Mouse (Mus musculus) adipocyte (in vitro differentiated cells): ENCODE measurements around the gene Epb41l2.

Experiments
- DNase-seq: peaks from one replicate; pipeline ENCODE4 v3.0.0-alpha.2; 2016; ENCODE audit warnings: low spot score

The Epb41l2 gene

GRCm38 (mm10) chr10:25400076-25400475 lies 40.5 kb downstream of the Epb41l2 start:
- DNase-seq: peak; percentile 43

GRCm38 (mm10) chr10:25400646-25401045 lies 41.0 kb downstream of the Epb41l2 start:
- DNase-seq: no peak

GRCm38 (mm10) chr10:25401356-25401755 lies 41.8 kb downstream of the Epb41l2 start:
- DNase-seq: no peak

- no peak for DNase-seq
Measured at GRCm38 (mm10) chr10:25402886-25403285, 43.3 kb downstream of the Epb41l2 start.

- no peak for DNase-seq
Measured at GRCm38 (mm10) chr10:25403813-25404701, 44.5 kb downstream of the Epb41l2 start.

GRCm38 (mm10) chr10:25404702-25405098 lies 45.1 kb downstream of the Epb41l2 start:
- DNase-seq: no peak

- no peak for DNase-seq
Measured at GRCm38 (mm10) chr10:25405551-25405950, 46.0 kb downstream of the Epb41l2 start.

- DNase-seq: no peak
Measured at GRCm38 (mm10) chr10:25406695-25407094, 47.1 kb downstream of the Epb41l2 start.

GRCm38 (mm10) chr10:25408136-25408650 lies 48.6 kb downstream of the Epb41l2 start:
- DNase-seq: no peak

GRCm38 (mm10) chr10:25411836-25412373 lies 52.3 kb downstream of the Epb41l2 start:
- DNase-seq: no peak

- DNase-seq: no peak
Measured at GRCm38 (mm10) chr10:25415188-25415717, 55.7 kb downstream of the Epb41l2 start.

- no peak for DNase-seq
Measured at GRCm38 (mm10) chr10:25416696-25417095, 57.1 kb downstream of the Epb41l2 start.

GRCm38 (mm10) chr10:25426058-25426457 lies 66.5 kb downstream of the Epb41l2 start:
- no peak for DNase-seq

- no peak for DNase-seq
Measured at GRCm38 (mm10) chr10:25426814-25427213, 67.2 kb downstream of the Epb41l2 start.

- no peak for DNase-seq
Measured at GRCm38 (mm10) chr10:25427523-25427922, 67.9 kb downstream of the Epb41l2 start.

- no peak for DNase-seq
Measured at GRCm38 (mm10) chr10:25428658-25429057, 69.1 kb downstream of the Epb41l2 start.

GRCm38 (mm10) chr10:25429346-25429745 lies 69.7 kb downstream of the Epb41l2 start:
- no peak for DNase-seq

- DNase-seq: peak; percentile 47
Measured at GRCm38 (mm10) chr10:25430862-25431261, 71.3 kb downstream of the Epb41l2 start.

GRCm38 (mm10) chr10:25432351-25432750 lies 72.8 kb downstream of the Epb41l2 start:
- no peak for DNase-seq

GRCm38 (mm10) chr10:25432938-25433337 lies 73.3 kb downstream of the Epb41l2 start:
- DNase-seq: no peak

GRCm38 (mm10) chr10:25433524-25433923 lies 73.9 kb downstream of the Epb41l2 start:
- DNase-seq: no peak

- DNase-seq: no peak
Measured at GRCm38 (mm10) chr10:25434358-25435044, 74.9 kb downstream of the Epb41l2 start.
